ENCODE assay signal across 20 mouse cellular contexts in genomic region chrX:11929448-11929847, GRCm38 (mm10).
A peak's percentile ranks its signal among the peaks of the same experiment; 100 is the strongest.
DNase-seq lines count a peak whose midpoint lies in the region; ATAC-seq lines count a peak whose summit lies in the region.
"Had no signal": no experiment of that assay in that cellular context is flagged by ENCODE, and none has a peak within 500 bp of the region (broad histone marks: within the 10 kb centered on the region; RNA-seq: fewer than 3 reads in every experiment).

No protein-coding gene starts in this region.

- H3K4me2 ChIP-seq in midbrain, embryonic 11.5 days = no peak overlapping the region
- H3K4me2 ChIP-seq: heart, embryonic 11.5 days; hindbrain, embryonic 15.5 days; midbrain, embryonic 13.5 days had no signal

- DNase-seq in adrenal gland, postnatal 14 days = peak; percentile 22
- no peak for DNase-seq in adrenal gland, adult 18-20 months (ENCODE audit: low spot score in 2 of 2)
- peak; percentile 30 for DNase-seq in kidney, postnatal 10 days
- DNase-seq in kidney, adult 18-20 months = no peak
- DNase-seq in Muller cell, postnatal 12 days (ENCODE audit: inconsistent ontology term) = peak; percentile 82
- DNase-seq in limb, embryonic 10.5 days (ENCODE audit: low spot score) = peak; percentile 40
- DNase-seq in midbrain, embryonic 11.5 days (ENCODE audit: low spot score, missing footprints) = no peak
- DNase-seq in cerebellum, postnatal 4 days (ENCODE audit: low spot score in 2 of 2) = no peak
- DNase-seq: cerebellum, adult 9-10 months; gastrocnemius, postnatal 10 days; heart, postnatal 14 days; kidney, adult 2 months; lung, adult 2 months; right cerebral cortex, postnatal 14 days; thymus, postnatal 14 days had no signal

- H3K27ac ChIP-seq in limb, embryonic 10.5 days = peak overlapping the region; percentile 53
- H3K27ac ChIP-seq in midbrain, embryonic 11.5 days (ENCODE audit: low read depth, low read length) = no peak overlapping the region
- H3K27ac ChIP-seq: hindbrain, embryonic 15.5 days; macrophage; midbrain, embryonic 13.5 days; stomach, postnatal 0 days had no signal

- H3K9me3 ChIP-seq in limb, embryonic 10.5 days (replicated peaks) = no peaks in the 10 kb centered on the region
- H3K9me3 ChIP-seq in midbrain, embryonic 11.5 days (ENCODE audit: control insufficient read depth, low read length) = no peaks in the 10 kb centered on the region
- H3K9me3 ChIP-seq: hindbrain, embryonic 15.5 days; midbrain, embryonic 13.5 days had no signal

- no peaks in the 10 kb centered on the region for H3K36me3 ChIP-seq in limb, embryonic 10.5 days
- no peaks in the 10 kb centered on the region for H3K36me3 ChIP-seq in midbrain, embryonic 11.5 days (ENCODE audit: control insufficient read depth, insufficient read depth, low read length)
- H3K36me3 ChIP-seq: hindbrain, embryonic 15.5 days; midbrain, embryonic 13.5 days had no signal

- peaks cover 92% of the 10 kb centered on the region for H3K27me3 ChIP-seq in limb, embryonic 10.5 days (ENCODE audit: low read depth, poor library complexity, severe bottlenecking)
- peaks cover under 1% of the 10 kb centered on the region for H3K27me3 ChIP-seq in midbrain, embryonic 11.5 days (ENCODE audit: control insufficient read depth, insufficient read depth, low read length)

- no peak for ATAC-seq in midbrain, embryonic 11.5 days (ENCODE audit: low FRiP score)
- ATAC-seq: midbrain, embryonic 13.5 days had no signal

- WGBS in limb, embryonic 10.5 days = 25% methylated on average over 6 of the region's 6 CpGs
- WGBS in midbrain, embryonic 11.5 days = 51% methylated on average over 6 of the region's 6 CpGs

- peaks cover 48% of the 10 kb centered on the region for H3K4me1 ChIP-seq in limb, embryonic 10.5 days
- H3K4me1 ChIP-seq in midbrain, embryonic 11.5 days (ENCODE audit: control insufficient read depth, insufficient read depth, low read length) = no peaks in the 10 kb centered on the region
- H3K4me1 ChIP-seq: hindbrain, embryonic 15.5 days; midbrain, embryonic 13.5 days had no signal

- no peak overlapping the region for H3K9ac ChIP-seq in midbrain, embryonic 11.5 days (ENCODE audit: low read length)
- H3K9ac ChIP-seq: hindbrain, embryonic 15.5 days; midbrain, embryonic 13.5 days had no signal

- H3K4me3 ChIP-seq in limb, embryonic 10.5 days = no peak overlapping the region
- H3K4me3 ChIP-seq in midbrain, embryonic 11.5 days (ENCODE audit: low read depth, low read length) = no peak overlapping the region
- H3K4me3 ChIP-seq: hindbrain, embryonic 15.5 days; midbrain, embryonic 13.5 days had no signal

Comparison
In these comparisons a context has a peak if more than half of its experiments do, and no peak if none do; other contexts are left out.
1. DNase-seq: peak in adrenal gland, postnatal 14 days (single experiment), kidney, postnatal 10 days (single experiment), Muller cell, postnatal 12 days (single experiment) and limb, embryonic 10.5 days (single experiment); none in adrenal gland, adult 18-20 months (0 of 2), kidney, adult 18-20 months (single experiment), midbrain, embryonic 11.5 days (single experiment) and cerebellum, postnatal 4 days (0 of 2).